Mouse (Mus musculus) forelimb bud, embryonic 11.5 days (tissue): ENCODE results near the gene Prr19.
"Not testable (repeated sequence)": the region's sequence is repeated elsewhere in the genome, so short reads cannot be mapped to it uniquely, and the experiment has no call there.

Experiments
- DNase-seq: peaks from one replicate; pipeline ENCODE4 v3.0.0-alpha.2; 2012; ENCODE audit warnings: low read depth, low spot score

Prr19 gene

DNA sequence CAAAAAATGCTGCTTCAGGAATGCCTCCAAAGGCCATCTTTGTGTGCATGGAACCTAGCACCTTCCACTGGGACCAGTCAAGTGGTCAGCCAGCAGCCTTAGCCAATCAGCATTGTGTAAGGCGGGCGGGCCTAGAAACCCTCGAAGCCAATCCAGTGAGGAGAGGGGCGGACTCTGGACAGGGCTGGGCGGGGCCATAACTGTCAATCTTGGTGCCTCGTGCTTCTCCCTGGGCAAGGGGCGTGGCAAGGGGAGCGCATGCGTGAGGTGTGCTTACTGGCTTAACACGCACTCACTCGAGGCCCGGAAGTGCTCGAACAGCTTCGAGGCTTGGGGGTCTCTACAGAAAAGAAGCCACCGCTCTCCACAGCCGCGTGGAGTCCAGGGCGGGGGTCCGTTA, at the start of gene Prr19:
Gene Prr19, plus strand, starts transcription at position 349 of the 400 bp plus-strand sequence.
- DNase-seq = no peak

DNA sequence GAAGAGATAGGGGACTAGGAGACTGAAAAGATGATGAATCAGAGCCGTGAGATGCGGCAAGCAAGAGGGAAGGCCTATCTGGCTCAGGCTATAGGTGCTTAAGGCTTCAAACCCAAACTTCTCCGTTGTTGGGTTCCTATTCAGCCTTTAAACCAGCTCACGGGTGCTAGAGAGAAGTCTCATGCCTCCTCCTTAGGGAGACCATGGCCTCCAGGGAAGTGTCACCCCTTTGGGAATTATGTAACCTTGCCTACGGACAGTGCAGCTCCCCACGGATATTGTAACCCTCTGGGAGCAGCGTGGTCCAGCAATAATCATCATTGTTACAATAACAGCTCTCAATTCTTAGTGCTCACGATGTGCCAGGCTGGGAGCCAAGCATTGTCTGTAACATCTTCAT, 49.4 kb upstream of the Prr19 start:
- no peak for DNase-seq

DNA sequence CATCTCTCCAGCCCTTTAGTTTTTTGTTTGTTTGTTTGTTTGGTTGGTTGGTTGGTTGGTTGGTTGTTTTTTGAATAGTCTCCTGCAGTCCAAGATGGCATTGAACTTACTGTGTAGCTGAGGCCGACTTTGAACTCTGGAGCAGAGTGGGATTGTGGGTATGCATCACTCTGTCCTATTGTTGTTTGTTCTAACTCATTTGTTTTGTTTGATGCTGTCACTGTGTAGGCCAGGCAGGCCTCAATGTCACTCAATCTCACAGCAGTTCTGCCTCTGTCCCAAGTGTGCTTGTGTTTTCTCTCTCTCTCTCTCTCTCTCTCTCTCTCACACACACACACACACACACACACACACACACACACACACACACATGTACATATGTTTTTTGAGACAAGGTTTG, 39.3 kb upstream of the Prr19 start:
- no peak for DNase-seq

GRCm38 (mm10) chr7:25263968-25264870, 37.0 kb upstream of the Prr19 start:
- DNase-seq = no peak

DNA sequence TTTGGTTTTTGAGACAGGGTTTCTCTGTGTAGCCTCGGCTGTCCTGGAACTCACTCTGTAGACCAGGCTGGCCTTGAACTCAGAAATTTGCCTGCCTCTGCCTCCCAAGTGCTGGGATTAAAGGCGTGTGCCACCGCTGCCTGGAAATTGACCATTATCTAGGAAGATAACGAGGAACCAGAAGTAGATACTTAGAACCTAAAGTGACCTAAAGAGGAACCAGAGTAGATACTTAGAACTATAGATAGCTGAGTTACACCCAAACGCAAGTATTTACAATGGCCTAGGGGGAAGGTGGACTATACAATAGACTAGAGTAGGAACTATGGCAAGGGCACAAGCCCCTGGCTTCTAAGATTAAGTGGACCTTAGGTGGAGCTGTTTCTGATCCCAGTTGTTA, 35.5 kb upstream of the Prr19 start:
- DNase-seq = not testable (repeated sequence)

DNA sequence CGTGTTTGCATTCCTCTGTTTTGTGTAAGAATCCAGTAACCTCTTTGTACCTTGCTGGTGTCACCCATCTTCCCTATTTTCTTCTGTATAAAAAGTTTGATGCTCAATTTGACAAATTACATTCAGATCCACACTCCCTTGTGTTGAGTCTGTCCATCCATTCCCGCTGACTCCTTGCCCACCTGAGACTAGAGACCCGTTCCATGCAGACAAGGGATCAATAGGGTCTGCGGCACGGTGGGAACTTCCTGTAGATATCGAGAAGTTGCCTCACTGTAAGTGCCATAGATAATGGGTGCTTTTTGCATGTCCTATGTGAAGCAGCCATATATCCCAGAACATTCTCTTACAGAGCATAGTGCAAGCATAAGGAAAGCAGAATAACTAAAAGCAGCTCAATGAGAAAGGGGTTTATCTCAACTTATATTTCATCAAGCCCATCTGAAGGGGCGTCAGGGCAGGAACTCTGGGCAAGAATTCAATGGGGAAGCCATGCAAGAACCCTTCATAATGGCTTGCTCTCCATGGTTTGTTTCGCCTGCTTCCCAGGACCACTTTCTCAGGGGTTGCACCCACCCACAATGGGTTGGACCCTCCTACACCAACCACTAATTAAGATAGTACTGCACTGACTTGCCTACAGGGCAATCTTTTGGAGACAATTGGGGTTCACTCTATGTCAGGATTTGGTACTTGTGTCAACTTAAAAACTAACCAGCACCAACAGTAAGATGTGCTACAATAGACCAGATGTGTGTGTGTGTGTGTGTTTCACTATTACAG, 34.8 kb upstream of the Prr19 start:
- DNase-seq = no peak

- peak; percentile 100 for DNase-seq
These were observed 33.9 kb upstream of the Prr19 start, which contains the start of gene Cic for GRCm38 (mm10) chr7:25267301-25267750. Cic (plus strand) TSS chr7:25267704.

- peak; percentile 100 for DNase-seq
These were observed 33.3 kb upstream of the Prr19 start for GRCm38 (mm10) chr7:25267751-25268463.

DNA sequence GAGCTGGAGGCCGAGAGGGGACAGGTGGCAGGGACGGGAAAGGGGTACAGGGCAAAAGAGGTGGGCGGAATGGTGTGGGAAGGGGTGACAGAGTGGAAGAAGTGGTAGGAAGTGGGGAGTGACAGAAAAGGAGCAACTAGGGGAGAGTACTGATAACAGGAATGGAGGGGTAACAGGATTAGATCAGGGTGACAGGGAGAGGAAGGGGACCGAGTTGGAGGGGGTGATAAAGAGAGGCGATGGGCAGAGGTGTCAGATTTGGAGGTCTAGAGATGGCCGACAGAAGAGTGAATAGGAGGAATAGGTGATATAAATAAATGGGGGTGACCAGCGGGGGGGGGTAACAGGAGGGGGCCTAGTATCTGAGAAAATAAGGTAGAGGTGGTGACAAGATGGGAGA, 32.6 kb upstream of the Prr19 start:
- no peak for DNase-seq

- no peak for DNase-seq
These were observed 32.2 kb upstream of the Prr19 start for GRCm38 (mm10) chr7:25269029-25269428.

DNA sequence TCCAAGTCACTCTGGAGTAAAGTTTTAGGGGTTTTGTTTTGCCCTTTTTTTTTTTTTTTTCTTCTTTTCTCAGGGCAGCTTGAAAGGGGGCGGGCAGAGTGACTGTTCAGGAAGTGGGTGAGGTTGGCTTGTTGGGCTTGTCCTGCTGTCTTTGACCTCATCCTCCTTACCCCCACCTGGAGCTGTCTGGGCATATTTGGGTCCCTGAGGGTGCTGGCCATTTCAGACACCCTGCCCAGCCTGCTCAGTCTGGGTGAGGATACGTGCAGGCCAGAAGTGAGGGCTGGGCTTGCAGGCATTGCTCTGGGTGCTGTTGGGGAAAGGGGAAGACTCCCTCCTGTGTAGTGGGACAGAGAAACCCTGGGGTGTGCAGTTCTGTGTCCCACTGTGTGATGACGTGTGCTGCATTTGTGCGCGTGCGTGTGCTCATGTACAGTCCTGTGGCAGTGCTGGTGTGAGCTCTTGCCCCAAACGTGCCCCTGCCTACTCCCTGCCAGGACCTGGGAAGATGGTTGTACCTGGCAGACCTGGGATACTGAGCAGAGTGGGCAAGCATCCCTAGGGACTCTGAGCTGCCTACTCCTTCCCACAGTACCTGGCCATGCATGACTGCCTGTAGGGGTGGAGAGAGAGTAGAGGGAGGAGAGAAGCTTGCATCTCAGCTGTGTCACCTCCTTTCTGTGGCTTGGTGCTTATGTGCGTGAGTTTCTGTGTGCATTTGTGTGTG, 31.5 kb upstream of the Prr19 start:
- DNase-seq = no peak

GRCm38 (mm10) chr7:25270652-25271633, 30.3 kb upstream of the Prr19 start:
- no peak for DNase-seq

DNA sequence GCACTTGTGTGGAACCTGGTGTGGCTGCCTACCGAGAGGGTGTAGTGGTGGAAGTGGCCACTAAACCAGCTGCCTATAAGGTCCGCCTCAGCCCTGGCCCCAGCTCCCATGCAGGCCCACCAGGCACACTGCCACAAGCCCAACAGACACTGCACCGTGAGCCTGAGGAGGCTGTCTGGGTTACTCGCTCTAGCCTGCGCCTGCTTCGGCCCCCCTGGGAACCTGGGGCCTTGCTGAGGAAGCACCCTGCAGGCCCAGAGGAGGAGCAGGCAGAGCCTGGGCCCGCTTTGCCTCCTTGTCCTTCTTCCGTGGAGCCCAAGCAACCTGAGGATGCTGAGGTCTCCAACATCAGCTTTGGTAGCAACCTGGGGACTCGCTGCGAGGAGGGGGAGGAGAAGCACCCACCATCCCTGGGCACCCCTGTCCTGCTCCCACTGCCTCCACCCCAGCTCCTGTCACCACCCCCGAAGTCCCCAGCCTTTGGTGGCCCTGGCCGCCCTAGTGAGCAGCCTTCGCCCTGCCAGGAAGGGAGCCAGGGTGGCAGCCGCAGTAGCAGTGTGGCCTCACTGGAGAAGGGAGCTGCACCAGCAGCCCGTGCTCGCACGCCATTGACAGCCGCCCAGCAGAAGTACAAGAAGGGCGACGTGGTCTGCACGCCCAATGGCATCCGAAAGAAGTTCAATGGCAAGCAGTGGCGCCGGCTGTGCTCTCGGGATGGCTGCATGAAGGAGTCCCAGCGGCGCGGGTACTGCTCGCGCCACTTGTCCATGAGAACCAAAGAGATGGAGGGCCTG, 29.4 kb upstream of the Prr19 start:
- DNase-seq = no peak

DNA sequence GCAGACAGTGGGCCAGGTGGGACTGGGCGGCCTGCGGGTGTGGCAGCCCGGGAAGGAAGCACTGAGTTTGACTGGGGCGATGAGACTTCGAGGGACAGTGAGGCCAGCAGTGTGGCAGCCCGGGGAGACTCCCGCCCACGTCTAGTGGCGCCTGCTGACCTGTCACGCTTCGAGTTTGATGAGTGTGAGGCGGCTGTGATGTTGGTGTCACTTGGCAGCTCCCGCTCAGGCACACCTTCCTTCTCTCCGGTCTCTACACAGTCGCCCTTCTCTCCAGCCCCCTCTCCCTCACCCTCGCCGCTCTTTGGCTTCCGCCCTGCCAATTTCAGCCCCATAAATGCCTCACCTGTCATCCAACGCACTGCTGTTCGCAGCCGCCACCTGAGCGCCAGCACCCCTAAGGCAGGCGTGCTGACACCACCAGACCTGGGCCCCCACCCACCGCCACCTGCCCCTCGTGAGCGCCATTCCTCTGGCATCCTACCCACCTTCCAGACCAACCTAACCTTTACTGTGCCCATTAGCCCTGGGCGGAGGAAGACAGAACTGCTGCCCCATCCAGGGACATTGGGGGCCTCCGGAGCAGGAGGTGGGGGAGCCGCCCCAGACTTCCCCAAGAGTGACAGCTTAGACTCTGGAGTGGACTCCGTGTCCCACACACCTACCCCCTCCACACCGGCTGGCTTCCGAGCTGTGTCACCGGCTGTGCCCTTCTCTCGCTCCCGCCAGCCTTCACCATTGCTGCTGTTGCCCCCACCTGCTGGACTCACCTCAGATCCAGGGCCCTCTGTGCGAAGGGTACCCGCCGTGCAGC, 28.6 kb upstream of the Prr19 start:
- DNase-seq = no peak

- no peak for DNase-seq
These were observed 27.7 kb upstream of the Prr19 start for GRCm38 (mm10) chr7:25273259-25274241.

DNA sequence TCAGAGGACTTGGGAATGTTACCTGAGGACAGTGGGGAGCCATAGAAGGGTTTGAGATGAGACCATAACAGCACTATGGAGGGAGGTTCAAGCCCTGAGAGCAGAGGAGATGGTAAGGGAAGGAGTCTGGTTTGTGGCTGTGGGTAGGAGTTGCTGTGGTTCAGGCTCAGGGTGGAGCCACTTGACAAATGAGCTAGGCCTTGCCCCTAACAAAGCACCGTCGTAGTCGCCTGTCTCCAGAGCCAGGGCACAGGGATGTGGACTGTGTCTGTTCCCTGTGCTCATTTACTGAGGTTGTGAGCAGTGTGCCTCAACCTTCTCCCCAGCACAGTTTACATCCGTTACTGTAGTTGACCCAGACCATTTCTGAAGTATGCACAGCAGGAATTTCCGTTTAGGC, 26.6 kb upstream of the Prr19 start:
- DNase-seq = no peak

- DNase-seq = no peak
These were observed 26.2 kb upstream of the Prr19 start for GRCm38 (mm10) chr7:25274996-25275395.
